28 mouse cellular contexts compared by ENCODE assay signal in the genomic region with DNA sequence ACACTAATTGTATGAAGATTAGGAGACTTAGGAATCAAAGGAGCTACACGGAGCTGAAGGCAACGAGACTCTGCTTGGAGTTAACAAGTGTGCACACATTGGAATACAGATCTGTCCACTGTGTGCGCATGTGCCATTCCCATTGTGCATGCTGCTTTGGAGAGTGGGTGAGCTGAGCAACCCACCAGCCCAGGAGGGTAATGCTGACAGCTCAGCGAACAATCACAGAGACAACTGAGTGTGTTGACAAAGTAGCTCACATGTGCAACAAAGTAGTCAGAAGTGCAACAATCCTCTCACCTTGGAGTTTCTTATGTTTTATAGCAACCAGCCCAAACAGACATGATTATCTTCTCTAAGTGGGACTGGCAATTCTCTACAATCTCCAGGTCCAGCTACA.
DNase-seq lines count a peak whose midpoint lies in the region; ATAC-seq and TF ChIP-seq lines count a peak whose summit lies in the region.
"Had no signal": no experiment of that assay in that cellular context is flagged by ENCODE, and none has a peak within 500 bp of the region (broad histone marks: within the 10 kb centered on the region; RNA-seq: fewer than 3 reads in every experiment).

No protein-coding gene starts in this region.

- H3K27ac ChIP-seq in heart, embryonic 12.5 days (ENCODE audit: poor library complexity, severe bottlenecking): no peak overlapping the region
- peak overlapping the region; percentile 5; the same call in 1 of the 2 replicates for H3K27ac ChIP-seq in heart, postnatal 0 days (ENCODE audit: low read depth)
- H3K27ac ChIP-seq: embryonic facial prominence, embryonic 12.5 days; embryonic facial prominence, embryonic 15.5 days; gastrocnemius, adult 2 months; heart, embryonic 15.5 days; hindbrain, embryonic 10.5 days; hindbrain, embryonic 13.5 days had no signal

- no peak overlapping the region for H3K4me3 ChIP-seq in heart, embryonic 12.5 days
- no peak overlapping the region for H3K4me3 ChIP-seq in heart, postnatal 0 days (ENCODE audit: low read depth, low read length)
- H3K4me3 ChIP-seq: embryonic facial prominence, embryonic 12.5 days; embryonic facial prominence, embryonic 15.5 days; gastrocnemius, adult 2 months; heart, embryonic 15.5 days; hindbrain, embryonic 10.5 days; hindbrain, embryonic 13.5 days had no signal

- WGBS in heart, embryonic 12.5 days: 58% methylated on average over 4 of the region's 4 CpGs
- WGBS in heart, postnatal 0 days: 46% methylated on average over 4 of the region's 4 CpGs

- no peak for ATAC-seq in heart, embryonic 12.5 days (ENCODE audit: insufficient number of reproducible peaks, low FRiP score)
- ATAC-seq in heart, postnatal 0 days (ENCODE audit: insufficient read depth, low read depth): peak; percentile 40; the same call in 1 of the 2 replicates
- no peak for ATAC-seq in granulocyte monocyte progenitor cell, adult 5-6 weeks (replicated peaks; ENCODE audit: poor library complexity, severe bottlenecking)
- ATAC-seq: activated CD4-positive, CD25-positive, alpha-beta regulatory T cell, adult 4 months; forebrain, embryonic 14.5 days; forebrain, postnatal 0 days; hindbrain, embryonic 16.5 days; intestine, embryonic 16.5 days had no signal

- H3K9ac ChIP-seq in heart, embryonic 12.5 days: no peak overlapping the region
- no peak overlapping the region for H3K9ac ChIP-seq in heart, postnatal 0 days (replicated peaks; ENCODE audit: low read depth, low read length)
- H3K9ac ChIP-seq: embryonic facial prominence, embryonic 12.5 days; embryonic facial prominence, embryonic 15.5 days; forebrain, postnatal 0 days; heart, embryonic 15.5 days; hindbrain, embryonic 13.5 days had no signal

- no peak for TF ChIP-seq EP300 in heart, postnatal 0 days (IDR thresholded peaks at IDR 0.05; ENCODE audit: low read depth)

- peaks cover 28% of the 10 kb centered on the region for H3K4me1 ChIP-seq in heart, embryonic 12.5 days (replicated peaks)
- H3K4me1 ChIP-seq in heart, postnatal 0 days (ENCODE audit: control insufficient read depth, insufficient read depth): peaks cover 32% of the 10 kb centered on the region
- H3K4me1 ChIP-seq: hindbrain, embryonic 10.5 days; hindbrain, embryonic 13.5 days had no signal

- peak; percentile 10 to 28 for DNase-seq in heart, adult 18-20 months
- peak; percentile 73 for DNase-seq in heart, postnatal 0 days (ENCODE audit: low spot score)
- no peak for DNase-seq in heart, adult 8-10 months (ENCODE audit: low spot score)
- DNase-seq in MN1 (ENCODE audit: low spot score): peak; percentile 23
- DNase-seq in heart, postnatal 10 days: peak; percentile 35 to 47
- DNase-seq: adrenal gland, adult 8-10 months; adrenal gland, postnatal 25 days; B cell, adult 2 months; cerebellum, adult 18-20 months; cerebellum, adult 9-10 months; cerebellum, postnatal 14 days; forebrain, postnatal 0 days; gastrocnemius, adult 2 months; gastrocnemius, postnatal 14 days; kidney, adult 2 months had no signal

- intact Hi-C loops in heart, postnatal 10 days (cut with DNase I): loop anchor here (10.0 kb wide), 1 partner anchor 249 kb away; no protein-coding TSS in a partner anchor

- no peaks in the 10 kb centered on the region for H3K27me3 ChIP-seq in heart, embryonic 12.5 days (replicated peaks)
- H3K27me3 ChIP-seq in heart, postnatal 0 days (ENCODE audit: control insufficient read depth, insufficient read depth, low read length): no peaks in the 10 kb centered on the region
- H3K27me3 ChIP-seq: CH12.LX; embryonic facial prominence, embryonic 12.5 days; embryonic facial prominence, embryonic 15.5 days; heart, embryonic 15.5 days; hindbrain, embryonic 13.5 days had no signal

- H3K36me3 ChIP-seq in heart, embryonic 12.5 days: no peaks in the 10 kb centered on the region
- H3K36me3 ChIP-seq in heart, postnatal 0 days (replicated peaks; ENCODE audit: control insufficient read depth, insufficient read depth, low read length): no peaks in the 10 kb centered on the region
- H3K36me3 ChIP-seq: embryonic facial prominence, embryonic 12.5 days; G1E; heart, embryonic 15.5 days; hindbrain, embryonic 10.5 days; hindbrain, embryonic 13.5 days had no signal

- H3K9me3 ChIP-seq in heart, embryonic 12.5 days (replicated peaks): no peaks in the 10 kb centered on the region
- no peaks in the 10 kb centered on the region for H3K9me3 ChIP-seq in heart, postnatal 0 days (replicated peaks; ENCODE audit: control insufficient read depth, low read length)
- H3K9me3 ChIP-seq: embryonic facial prominence, embryonic 12.5 days; embryonic facial prominence, embryonic 15.5 days; heart, embryonic 15.5 days; hindbrain, embryonic 10.5 days; hindbrain, embryonic 13.5 days had no signal

- H3K4me2 ChIP-seq in heart, embryonic 12.5 days: no peak overlapping the region
- H3K4me2 ChIP-seq in heart, postnatal 0 days (ENCODE audit: low read depth, low read length): no peak overlapping the region
- H3K4me2 ChIP-seq: embryonic facial prominence, embryonic 12.5 days; embryonic facial prominence, embryonic 15.5 days; heart, embryonic 15.5 days; hindbrain, embryonic 13.5 days had no signal

- TF ChIP-seq CTCF in heart, postnatal 0 days (IDR thresholded peaks at IDR 0.05; ENCODE audit: low read depth): no peak
